Comparison of ENCODE assay signal across 8 mouse cellular contexts in the genomic region with DNA sequence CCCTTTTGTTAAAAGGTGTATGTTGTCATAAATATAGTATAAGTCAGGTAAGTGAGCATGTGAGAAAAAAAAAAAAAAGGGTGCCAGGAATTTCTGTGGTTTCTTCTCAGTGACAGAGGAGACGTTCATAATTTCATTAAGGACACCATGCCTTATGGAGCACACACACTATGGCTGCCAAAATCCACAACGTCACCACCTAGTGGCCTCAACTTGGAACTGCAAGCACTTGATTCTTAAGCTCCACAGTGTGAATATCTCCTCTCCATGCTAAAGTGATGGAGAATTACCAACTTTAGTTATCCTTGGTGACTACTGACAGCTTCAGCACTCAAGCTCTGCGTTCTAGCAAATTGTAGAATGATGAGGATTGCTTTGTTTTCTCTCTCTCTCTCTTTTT.
A peak's percentile ranks its signal among the peaks of the same experiment; 100 is the strongest.
DNase-seq lines count a peak whose midpoint lies in the region; ATAC-seq and TF ChIP-seq lines count a peak whose summit lies in the region.

No protein-coding gene starts in this region.

- peak; percentile 84 for TF ChIP-seq CTCF in intestine, postnatal 0 days (IDR thresholded peaks at IDR 0.05; ENCODE audit: low read depth)

- no peaks in the 10 kb centered on the region for H3K9me3 ChIP-seq in forebrain, embryonic 12.5 days
- no peaks in the 10 kb centered on the region for H3K9me3 ChIP-seq in intestine, postnatal 0 days (ENCODE audit: control insufficient read depth)
- H3K9me3 ChIP-seq in liver, embryonic 13.5 days (replicated peaks) = no peaks in the 10 kb centered on the region
- H3K9me3 ChIP-seq in neural tube, embryonic 13.5 days = no peaks in the 10 kb centered on the region

- no peaks in the 10 kb centered on the region for H3K36me3 ChIP-seq in forebrain, embryonic 12.5 days (replicated peaks)
- no peaks in the 10 kb centered on the region for H3K36me3 ChIP-seq in intestine, postnatal 0 days (ENCODE audit: control insufficient read depth, insufficient read depth)
- H3K36me3 ChIP-seq in liver, embryonic 13.5 days = no peaks in the 10 kb centered on the region
- no peaks in the 10 kb centered on the region for H3K36me3 ChIP-seq in neural tube, embryonic 13.5 days

- ATAC-seq in forebrain, embryonic 12.5 days (ENCODE audit: low FRiP score) = peak; percentile 89
- ATAC-seq in intestine, postnatal 0 days = no peak
- 0 out of 2 replicates have a peak, but pooled peaks have one; percentile 34 for ATAC-seq in liver, embryonic 13.5 days (ENCODE audit: low read depth)
- peak; percentile 89 for ATAC-seq in neural tube, embryonic 13.5 days (ENCODE audit: low read depth)
- ATAC-seq in erythroblast, adult 5-6 weeks (replicated peaks; ENCODE audit: low FRiP score, poor library complexity, severe bottlenecking) = no peak

- H3K9ac ChIP-seq in forebrain, embryonic 12.5 days = no peak overlapping the region
- H3K9ac ChIP-seq in intestine, postnatal 0 days (ENCODE audit: low read depth, low read length) = no peak overlapping the region
- no peak overlapping the region for H3K9ac ChIP-seq in liver, embryonic 13.5 days
- H3K9ac ChIP-seq in neural tube, embryonic 13.5 days = no peak overlapping the region

- no peaks in the 10 kb centered on the region for H3K4me1 ChIP-seq in forebrain, embryonic 12.5 days
- H3K4me1 ChIP-seq in intestine, postnatal 0 days (replicated peaks; ENCODE audit: control insufficient read depth, insufficient read depth, low read length) = no peaks in the 10 kb centered on the region
- no peaks in the 10 kb centered on the region for H3K4me1 ChIP-seq in liver, embryonic 13.5 days (replicated peaks)
- no peaks in the 10 kb centered on the region for H3K4me1 ChIP-seq in neural tube, embryonic 13.5 days (replicated peaks)

- no peak overlapping the region for H3K4me3 ChIP-seq in forebrain, embryonic 12.5 days (replicated peaks)
- H3K4me3 ChIP-seq in intestine, postnatal 0 days (ENCODE audit: low read depth, low read length) = no peak overlapping the region
- no peak overlapping the region for H3K4me3 ChIP-seq in liver, embryonic 13.5 days (replicated peaks)
- no peak overlapping the region for H3K4me3 ChIP-seq in neural tube, embryonic 13.5 days

- no peak overlapping the region for H3K27ac ChIP-seq in forebrain, embryonic 12.5 days
- H3K27ac ChIP-seq in intestine, postnatal 0 days (ENCODE audit: low read depth, low read length) = no peak overlapping the region
- no peak overlapping the region for H3K27ac ChIP-seq in liver, embryonic 13.5 days
- H3K27ac ChIP-seq in neural tube, embryonic 13.5 days (replicated peaks) = no peak overlapping the region

- H3K27me3 ChIP-seq in forebrain, embryonic 12.5 days = no peaks in the 10 kb centered on the region
- no peaks in the 10 kb centered on the region for H3K27me3 ChIP-seq in intestine, postnatal 0 days (replicated peaks; ENCODE audit: control insufficient read depth, insufficient read depth, low read length)
- no peaks in the 10 kb centered on the region for H3K27me3 ChIP-seq in liver, embryonic 13.5 days
- H3K27me3 ChIP-seq in neural tube, embryonic 13.5 days = no peaks in the 10 kb centered on the region

- WGBS in forebrain, embryonic 12.5 days = 21% methylated on average over 3 of the region's 3 CpGs
- WGBS in intestine, postnatal 0 days = 37% methylated on average over 3 of the region's 3 CpGs
- WGBS in liver, embryonic 13.5 days (ENCODE audit: insufficient replicate concordance) = 12% methylated on average over 3 of the region's 3 CpGs
- 20% methylated on average over 3 of the region's 3 CpGs for WGBS in neural tube, embryonic 13.5 days

- DNase-seq in thymus, postnatal 0 days (ENCODE audit: low spot score) = peak; percentile 38
- no peak for DNase-seq in thymus, adult 18-20 months
- peak; percentile 28 for DNase-seq in c-Kit-positive CD71-positive TER-119-positive erythroid progenitor cells, embryonic 14.5 days (ENCODE audit: low spot score)
- DNase-seq in liver, embryonic 13.5 days = no peak

- H3K4me2 ChIP-seq in forebrain, embryonic 12.5 days = no peak overlapping the region
- H3K4me2 ChIP-seq in intestine, postnatal 0 days (replicated peaks; ENCODE audit: low read depth) = no peak overlapping the region
- H3K4me2 ChIP-seq in liver, embryonic 13.5 days = no peak overlapping the region
- H3K4me2 ChIP-seq in neural tube, embryonic 13.5 days = no peak overlapping the region

Comparison
In these comparisons a context has a peak if more than half of its experiments do, and no peak if none do; other contexts are left out.
1. DNase-seq: peak in thymus, postnatal 0 days (single experiment) and c-Kit-positive CD71-positive TER-119-positive erythroid progenitor cells, embryonic 14.5 days (single experiment); none in thymus, adult 18-20 months (0 of 2) and liver, embryonic 13.5 days (single experiment).
2. ATAC-seq: peak in forebrain, embryonic 12.5 days (single experiment), liver, embryonic 13.5 days (single experiment) and neural tube, embryonic 13.5 days (single experiment); none in intestine, postnatal 0 days (single experiment) and erythroblast, adult 5-6 weeks (single experiment).